Mouse (Mus musculus) colon, adult 2 months (tissue): ENCODE results near the gene Rbm12b1. TPM values are rescaled to one million over a fixed set of nuclear protein-coding genes. Genes with fewer than 3 reads are reported as not detected.

Source experiments
- polyA plus RNA-seq: library from polyadenylated mRNA; depleted of rRNA; stranded (reverse); fragments of >200 nt; gene quantifications from 2 replicates; pipeline ENCODE4 v1.2.3, GENCODE M21; 2012; rRNA removed

The Rbm12b1 gene
- polyA plus RNA-seq = 2.0 and 4.2 TPM in 2 replicates

GRCm38 (mm10) chr4:12140141-12140567 is at the start of gene Rbm12b1:
Gene Rbm12b1, plus strand, starts transcription at chr4:12140264.

GRCm38 (mm10) chr4:12171318-12172091 is 31.4 kb downstream of the Rbm12b1 start, which contains the start of gene Fam92a:
Gene Fam92a, minus strand, starts transcription at chr4:12172015.

Other genes with a start within 250 kb of the Rbm12b1 start
- not detected in 2 replicates for gene Gm10604, start 159.0 kb upstream of the Rbm12b1 start, polyA plus RNA-seq
- 0.83 and 0.84 TPM in 2 replicates for gene Rbm12b2, start 50.8 kb upstream of the Rbm12b1 start, polyA plus RNA-seq
- 2.7 TPM in 2 replicates for gene Fam92a, start 31.8 kb downstream of the Rbm12b1 start, polyA plus RNA-seq